ENCODE assay signal across 13 mouse cellular contexts in the genomic region with DNA sequence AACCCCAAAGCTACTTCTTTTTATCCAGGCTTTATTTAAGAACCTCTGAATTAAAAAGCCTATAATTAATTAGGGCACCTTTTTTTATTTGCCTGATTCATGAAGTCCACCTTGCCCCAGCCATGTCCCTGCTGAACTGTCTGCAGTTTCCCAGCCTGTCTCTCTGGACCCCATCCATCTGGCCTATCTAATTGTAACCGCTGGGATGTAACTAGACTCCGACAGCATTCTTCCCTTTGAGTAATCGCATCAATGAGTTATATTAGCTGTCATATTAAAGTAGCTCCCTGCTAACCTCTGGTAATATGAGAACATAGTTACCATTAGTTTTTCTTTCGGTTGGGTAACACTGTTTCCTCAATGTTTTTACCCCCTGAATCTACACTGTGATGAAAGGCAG.
DNase-seq lines count a peak whose midpoint lies in the region; ATAC-seq and TF ChIP-seq lines count a peak whose summit lies in the region.
"Had no signal": no experiment of that assay in that cellular context is flagged by ENCODE, and none has a peak within 500 bp of the region (broad histone marks: within the 10 kb centered on the region; RNA-seq: fewer than 3 reads in every experiment).

No protein-coding gene starts in this region.

- TF ChIP-seq POLR2A in lung, adult 2 months (IDR thresholded peaks at IDR 0.05; ENCODE audit: borderline replicate concordance, extremely low read depth, low read depth, low read length), result no peak

- intact Hi-C loops in heart, postnatal 25 days (cut with DNase I), result no loop called here

- H3K4me3 ChIP-seq in heart, embryonic 13.5 days, result no peak overlapping the region
- H3K4me3 ChIP-seq in lung, adult 2 months (replicated peaks; ENCODE audit: extremely low read depth, low read depth, low read length), result no peak overlapping the region
- H3K4me3 ChIP-seq: hindbrain, embryonic 13.5 days; left cerebral cortex, adult 2 months had no signal

- H3K9me3 ChIP-seq in heart, embryonic 13.5 days, result no peaks in the 10 kb centered on the region
- H3K9me3 ChIP-seq: hindbrain, embryonic 13.5 days had no signal

- DNase-seq in heart, postnatal 25 days (ENCODE audit: low spot score), result no peak
- peak; percentile 21 to 44 for DNase-seq in kidney, postnatal 4 days
- DNase-seq in kidney, adult 18-20 months, result no peak
- peak; percentile 20 for DNase-seq in embryo, embryonic 11.5 days (ENCODE audit: low read depth, low spot score)
- peak; percentile 72 for DNase-seq in mesoderm, embryonic 11.5 days (ENCODE audit: low read depth, low spot score)
- DNase-seq in lung, adult 2 months, result no peak
- DNase-seq: cerebellum, adult 8-10 months; thymus, postnatal 14 days had no signal

- H3K4me2 ChIP-seq in heart, embryonic 13.5 days, result no peak overlapping the region
- H3K4me2 ChIP-seq: hindbrain, embryonic 13.5 days; midbrain, embryonic 11.5 days had no signal

- no peak for ATAC-seq in heart, embryonic 13.5 days (ENCODE audit: extremely low read depth, insufficient number of reproducible peaks, low FRiP score, low TSS enrichment)
- ATAC-seq: lung, postnatal 0 days had no signal

- peak overlapping the region; percentile 89; the same call in 1 of the 2 replicates for H3K27ac ChIP-seq in heart, embryonic 13.5 days (replicated peaks)
- H3K27ac ChIP-seq: hindbrain, embryonic 13.5 days; left cerebral cortex, adult 2 months had no signal

- H3K36me3 ChIP-seq in heart, embryonic 13.5 days, result no peaks in the 10 kb centered on the region
- H3K36me3 ChIP-seq: hindbrain, embryonic 13.5 days had no signal

- peaks cover 45% of the 10 kb centered on the region for H3K4me1 ChIP-seq in heart, embryonic 13.5 days
- H3K4me1 ChIP-seq in lung, adult 2 months (ENCODE audit: control insufficient read depth, insufficient read depth, low read length), result no peaks in the 10 kb centered on the region

- TF ChIP-seq CTCF in lung, adult 2 months (IDR thresholded peaks at IDR 0.05; ENCODE audit: insufficient read depth, low read length), result no peak

- WGBS in heart, embryonic 13.5 days, result 50% methylated on average over 4 of the region's 4 CpGs
- WGBS in lung, adult 2 months, result 43% methylated on average over 4 of the region's 4 CpGs

- H3K27me3 ChIP-seq in heart, embryonic 13.5 days (replicated peaks), result no peaks in the 10 kb centered on the region
- H3K27me3 ChIP-seq: hindbrain, embryonic 13.5 days had no signal

- H3K9ac ChIP-seq in heart, embryonic 13.5 days, result no peak overlapping the region
- H3K9ac ChIP-seq: hindbrain, embryonic 13.5 days had no signal

Comparison
In these comparisons a context has a peak if more than half of its experiments do, and no peak if none do; other contexts are left out.
1. DNase-seq: peak in kidney, postnatal 4 days (2 of 2), embryo, embryonic 11.5 days (single experiment) and mesoderm, embryonic 11.5 days (single experiment); none in heart, postnatal 25 days (single experiment), kidney, adult 18-20 months (single experiment) and lung, adult 2 months (single experiment).